Mouse (Mus musculus) Patski (cell line): Measurements from ENCODE around the gene Rd3l. TPM values are rescaled to one million over a fixed set of nuclear protein-coding genes. Genes with fewer than 3 reads are reported as not detected.

Experiments used
- ATAC-seq: fragments of 100-300 bp; one replicate; pipeline ENCODE4 v1.8.0; 2021
- CTCF ChIA-PET: fragments of 350-600 bp; sonication (Branson Sonifier 250); formaldehyde crosslinking; loops from one replicate; lab custom pipeline; 2022; ENCODE audit warnings: inconsistent platforms; lab: Charles Lee
- POLR2A ChIA-PET: fragments of 350-600 bp; sonication (Branson Sonifier 250); formaldehyde crosslinking; loops from one replicate; lab custom pipeline; 2022; ENCODE audit warnings: antibody characterized with exemption, inconsistent platforms; lab: Charles Lee
- DNase-seq: peaks from one replicate; pipeline ENCODE4 v3.0.0-alpha.2; 2011; ENCODE audit warnings: low read depth, low spot score
- H3K27me3 ChIP-seq: fragments of 371-371 bp; one replicate; pipeline ENCODE4 v1.5.1; 2021
- CTCF ChIP-seq: fragments of 100-300 bp; IDR thresholded peaks from one replicate; pipeline ENCODE4 v1.5.1; 2021
- in situ Hi-C: fragments of 300-500 bp; cut with MboI; formaldehyde crosslinking; loops from 3 replicates; pipeline ENCODE4 v1.11.1; 2018; ENCODE audit warnings: low pct_unique_long_range_greater_than_20kb, mixed read lengths
- polyA plus RNA-seq: library from polyadenylated mRNA; unstranded; gene quantifications from one replicate; pipeline ENCODE4 v1.2.3, GENCODE M21; 2021

Gene Rd3l
- polyA plus RNA-seq, 1 experiment from 2014 or later = not detected

- ChIA-PET CTCF (no interaction called here), POLR2A (no interaction called here)
- ATAC-seq (no peak), DNase-seq (no peak)
- no peaks in the 10 kb centered on the region for H3K27me3 ChIP-seq
- TF ChIP-seq CTCF = no peak
- in situ Hi-C loops = loop anchor here (5.0 kb wide), 1 partner anchor 36 kb away; the partner anchor contains the start of gene Ppp1r13b
These were observed 37.6 kb downstream of the Rd3l start for GRCm38 (mm10) chr12:111943421-111944064.

- ATAC-seq = no peak
- POLR2A ChIA-PET = no interaction called here
- in situ Hi-C loops = no loop called here
- no peak for TF ChIP-seq CTCF
- no peak for DNase-seq
- CTCF ChIA-PET = no interaction called here
- H3K27me3 ChIP-seq = no peaks in the 10 kb centered on the region
These were observed 42.4 kb downstream of the Rd3l start for GRCm38 (mm10) chr12:111938623-111939177.

GRCm38 (mm10) chr12:111936706-111937550 is 44.2 kb downstream of the Rd3l start:
- ChIA-PET POLR2A (interaction anchor here (0.7 kb wide), 1 partner anchor 11 kb away, joined by 4 read pairs; no protein-coding TSS in a partner anchor), CTCF (interaction anchor here (1.1 kb wide), 1 partner anchor 8 kb away, joined by 3 read pairs; no protein-coding TSS in a partner anchor)
- peak; percentile 83 for DNase-seq
- H3K27me3 ChIP-seq = no peaks in the 10 kb centered on the region
- no peak for TF ChIP-seq CTCF
- in situ Hi-C loops = no loop called here
- ATAC-seq = peak; percentile 54

- H3K27me3 ChIP-seq = peaks cover 4% of the 10 kb centered on the region
- no peak for DNase-seq
- ChIA-PET CTCF (interaction anchor here (0.9 kb wide), 1 partner anchor 11 kb away, joined by 3 read pairs; no protein-coding TSS in a partner anchor), POLR2A (interaction anchor here (0.7 to 1.0 kb wide), 2 partner anchors 42 to 72 kb away, joined by 3 read pairs; no protein-coding TSS in a partner anchor)
- no peak for TF ChIP-seq CTCF
- in situ Hi-C loops = no loop called here
- no peak for ATAC-seq
These were observed 47.1 kb downstream of the Rd3l start for GRCm38 (mm10) chr12:111933971-111934370.

- ChIA-PET CTCF (interaction anchor here (0.9 kb wide), 1 partner anchor 10 kb away, joined by 3 read pairs; no protein-coding TSS in a partner anchor), POLR2A (interaction anchor here (1.0 kb wide), 1 partner anchor 42 kb away, joined by 3 read pairs; no protein-coding TSS in a partner anchor)
- in situ Hi-C loops = no loop called here
- H3K27me3 ChIP-seq = peaks cover 7% of the 10 kb centered on the region
- TF ChIP-seq CTCF = no peak
- ATAC-seq (no peak), DNase-seq (no peak)
These were observed 47.9 kb downstream of the Rd3l start for GRCm38 (mm10) chr12:111933032-111933704.

- ChIA-PET CTCF (no interaction called here), POLR2A (interaction anchor here (0.6 kb wide), 1 partner anchor 18 kb away, joined by 3 read pairs; no protein-coding TSS in a partner anchor)
- H3K27me3 ChIP-seq = peaks cover 12% of the 10 kb centered on the region
- no peak for TF ChIP-seq CTCF
- in situ Hi-C loops = no loop called here
- ATAC-seq (no peak), DNase-seq (no peak)
These were observed 48.6 kb downstream of the Rd3l start for GRCm38 (mm10) chr12:111932513-111932912.

GRCm38 (mm10) chr12:111931411-111932025 is 49.6 kb downstream of the Rd3l start:
- no peak for TF ChIP-seq CTCF
- peaks cover 12% of the 10 kb centered on the region for H3K27me3 ChIP-seq
- in situ Hi-C loops = no loop called here

More at GRCm38 (mm10) chr12:111931411-111932025, 49.6 kb downstream of the Rd3l start:
- ATAC-seq (no peak), DNase-seq (no peak)
- ChIA-PET CTCF (no interaction called here), POLR2A (no interaction called here)

Other genes with a start within 250 kb of the Rd3l start
- gene Klc1, start 222.5 kb downstream of the Rd3l start, polyA plus RNA-seq = 110 TPM
- 4.1 TPM for gene Xrcc3, start 167.4 kb downstream of the Rd3l start, polyA plus RNA-seq
- gene Zfyve21, start 167.1 kb downstream of the Rd3l start, polyA plus RNA-seq = 42.1 TPM
- 6.9 TPM for gene Ppp1r13b, start 73.2 kb downstream of the Rd3l start, polyA plus RNA-seq
- 472 TPM for gene Atp5mpl, start 14.3 kb downstream of the Rd3l start, polyA plus RNA-seq
- gene Tdrd9, start 9.8 kb downstream of the Rd3l start, polyA plus RNA-seq = 0.21 TPM
- 11.8 TPM for gene Aspg, start 125.4 kb upstream of the Rd3l start, polyA plus RNA-seq
- gene Kif26a, start 164.9 kb upstream of the Rd3l start, polyA plus RNA-seq = 13.5 TPM